Mouse (Mus musculus): ENCODE data around the gene Ybx2. TPM values are rescaled to one million over a fixed set of nuclear protein-coding genes. Genes with fewer than 3 reads are reported as not detected.

Ybx2 gene
- total RNA-seq (2012; rRNA removed) (0.25 TPM in 1 of 2 replicates, not detected in the other), total RNA-seq (2014; rRNA removed) (not detected in 2 replicates), polyA plus RNA-seq (2012; ENCODE audit: insufficient read length, low read depth) (0.39 TPM in 1 of 2 replicates, not detected in the other)

DNA sequence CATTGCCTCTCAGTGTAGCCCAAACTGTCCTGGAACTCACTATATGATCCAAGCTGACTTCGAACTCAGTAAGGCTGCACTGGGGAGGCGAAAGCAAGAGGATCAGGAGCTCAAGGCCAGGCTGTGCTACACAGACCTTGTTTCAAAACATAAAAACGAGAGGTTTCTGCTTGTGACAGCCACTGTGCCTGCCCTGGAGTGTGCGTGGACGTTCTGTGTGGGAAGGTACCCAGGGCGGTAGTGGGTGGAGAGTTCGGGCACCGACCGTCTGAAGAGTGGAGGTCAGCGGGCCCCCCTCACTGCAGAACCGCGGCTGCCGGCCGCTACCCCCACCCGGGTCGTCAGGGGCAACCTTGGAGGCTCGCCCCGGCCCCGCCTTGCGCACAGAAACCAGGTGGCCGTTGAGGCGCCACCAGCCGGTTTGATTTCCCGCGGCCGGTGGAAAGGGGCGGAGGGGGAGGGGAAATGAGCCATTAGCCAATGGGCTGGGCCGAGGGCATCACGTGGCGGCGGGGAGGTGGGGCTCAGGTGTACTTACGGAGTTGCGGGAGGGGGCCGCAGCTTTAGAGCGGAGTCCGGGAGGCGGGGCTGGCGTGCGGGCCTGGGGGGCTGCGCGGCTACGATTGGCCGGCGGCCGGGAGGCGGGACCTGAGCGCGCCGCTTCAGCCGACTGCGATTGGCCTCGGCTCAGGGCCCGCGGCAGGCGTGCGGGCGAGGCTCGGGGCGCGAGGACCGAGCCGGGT lies at the start of gene Ybx2:
TSS of gene Ybx2 (plus strand) at position 660 of the 743 bp plus-strand sequence.
- Histone ChIP-seq H3K4me1 (ENCODE audit: control insufficient read depth in 1 of 2, insufficient read depth in 2 of 2) (peaks cover 5 to 53% of the 10 kb centered on the region in 2 experiments), H3K36me3 (replicated peaks in 1 of 2; ENCODE audit: control insufficient read depth in 1 of 2, insufficient read depth in 1 of 2, low read length in 1 of 2) (no peaks in the 10 kb centered on the region), H3K4me2 (ENCODE audit: insufficient read depth, low read depth, poor library complexity, severe bottlenecking) (peak within 1 kb of the TSS; percentile 92), H3K9ac (ENCODE audit: insufficient read depth, low read depth) (peak within 1 kb of the TSS; percentile 3; the same call in 1 of the 2 replicates), H3K27ac (ENCODE audit: insufficient read depth, low read depth) (no peak within 1 kb of the TSS), H3K79me2 (replicated peaks; ENCODE audit: control insufficient read depth, extremely low read depth, insufficient read depth, poor library complexity, severe bottlenecking) (no peaks in the 10 kb centered on the region), H3K4me3 (replicated peaks in 1 of 3; ENCODE audit: low read depth in 2 of 3, low read length in 2 of 3, poor library complexity in 1 of 3) (peak within 1 kb of the TSS in 2 of 3 experiments; percentile 34 to 51), H3K9me3 (replicated peaks; ENCODE audit: low read length) (no peaks in the 10 kb centered on the region), H3K27me3 (replicated peaks) (peaks cover 60% of the 10 kb centered on the region)
- in situ Hi-C loops (cut with MboI; ENCODE audit: low pct_ligation_motif_present, low pct_unique_long_range_greater_than_20kb, low sequenced_read_pairs), result no loop called here
- dilution Hi-C loops (cut with MboI; ENCODE audit: extremely low pct_ligation_motif_present, extremely low pct_unique_long_range_greater_than_20kb, low sequenced_read_pairs), result no loop called here
- TF ChIP-seq ETS1 (conservative IDR thresholded peaks at IDR 0.05; ENCODE audit: low read depth, low read length) (no peak), E2F4 (IDR thresholded peaks at IDR 0.05; ENCODE audit: insufficient replicate concordance, low read depth, low read length) (no peak), CHD1 (IDR thresholded peaks at IDR 0.05; ENCODE audit: low read depth, low read length) (no peak), NELFE (IDR thresholded peaks at IDR 0.05; ENCODE audit: low read depth, low read length) (no peak), ZC3H11A (IDR thresholded peaks at IDR 0.05; ENCODE audit: low read depth, low read length) (no peak), PAX5 (IDR thresholded peaks at IDR 0.05; ENCODE audit: low read length) (no peak), POLR2AphosphoS2 (IDR thresholded peaks at IDR 0.05; ENCODE audit: low read depth, low read length) (no peak), IRF4 (IDR thresholded peaks at IDR 0.05; ENCODE audit: low read depth, low read length) (no peak), MEF2A (IDR thresholded peaks at IDR 0.05; ENCODE audit: borderline replicate concordance, low read depth, low read length) (no peak), USF2 (conservative IDR thresholded peaks at IDR 0.05; ENCODE audit: low read depth, low read length) (peak; percentile 92), ZKSCAN1 (IDR thresholded peaks at IDR 0.05; ENCODE audit: borderline replicate concordance, low read depth, low read length) (no peak), HCFC1 (IDR thresholded peaks at IDR 0.05; ENCODE audit: low read depth, low read length) (no peak; the same call in 1 of the 2 replicates), CTCF (conservative IDR thresholded peaks at IDR 0.05 in 1 of 2, IDR thresholded peaks at IDR 0.05 in 1 of 2; ENCODE audit: low read depth in 2 of 2, low read length in 2 of 2) (no peak), KAT2A (IDR thresholded peaks at IDR 0.05; ENCODE audit: insufficient replicate concordance, low read length) (no peak), SIN3A (IDR thresholded peaks at IDR 0.05; ENCODE audit: low read length) (peak; percentile 11; the same call in 1 of the 2 replicates), MAZ (IDR thresholded peaks at IDR 0.05; ENCODE audit: low read depth, low read length) (0 out of 2 replicates have a peak, but pooled peaks have one; percentile 45), ZNF384 (IDR thresholded peaks at IDR 0.05; ENCODE audit: low read depth, low read length) (no peak), MYC (IDR thresholded peaks at IDR 0.05; ENCODE audit: low read depth, low read length) (no peak), TCF12 (IDR thresholded peaks at IDR 0.05; ENCODE audit: low read depth, low read length) (peak; percentile 64), ZMIZ1 (IDR thresholded peaks at IDR 0.05; ENCODE audit: low read depth, low read length) (no peak), MAX (IDR thresholded peaks at IDR 0.05; ENCODE audit: low read length) (peak; percentile 92), TBP (conservative IDR thresholded peaks at IDR 0.05; ENCODE audit: low read depth, low read length) (no peak), UBTF (IDR thresholded peaks at IDR 0.05; ENCODE audit: low read depth, low read length) (no peak), BHLHE40 (IDR thresholded peaks at IDR 0.05; ENCODE audit: low read depth, low read length) (peak; percentile 13; the same call in 1 of the 2 replicates), GABPA (IDR thresholded peaks at IDR 0.05; ENCODE audit: insufficient replicate concordance, low read depth, low read length) (no peak), SMC3 (IDR thresholded peaks at IDR 0.05; ENCODE audit: low read depth, low read length) (no peak), MXI1 (IDR thresholded peaks at IDR 0.05; ENCODE audit: low read depth, low read length) (0 out of 2 replicates have a peak, but pooled peaks have one; percentile 54), JUND (conservative IDR thresholded peaks at IDR 0.05; ENCODE audit: low read depth, low read length) (no peak), MAFK (IDR thresholded peaks at IDR 0.05; ENCODE audit: insufficient replicate concordance, low read length) (no peak), ELF1 (IDR thresholded peaks at IDR 0.05; ENCODE audit: low read depth, low read length) (0 out of 2 replicates have a peak, but pooled peaks have one; percentile 10), JUN (IDR thresholded peaks at IDR 0.05; ENCODE audit: insufficient read depth, low read depth, low read length) (no peak), USF1 (IDR thresholded peaks at IDR 0.05; ENCODE audit: low read depth, low read length) (peak; percentile 97), EP300 (IDR thresholded peaks at IDR 0.05; ENCODE audit: low read length) (no peak), RAD21 (IDR thresholded peaks at IDR 0.05; ENCODE audit: low read depth, low read length) (no peak), CHD2 (IDR thresholded peaks at IDR 0.05; ENCODE audit: low read length) (peak; percentile 80), RCOR1 (conservative IDR thresholded peaks at IDR 0.05; ENCODE audit: low read depth, low read length) (no peak), NRF1 (IDR thresholded peaks at IDR 0.05; ENCODE audit: low read depth, low read length) (no peak), POLR2A (IDR thresholded peaks at IDR 0.05; ENCODE audit: low read depth, low read length) (no peak)
- DNase-seq (ENCODE audit: extremely low read depth), result peak; percentile 70

All from CH12.LX (cell line).